Mouse (Mus musculus) hindbrain, postnatal 0 days (tissue): Measurements from ENCODE around the gene Cldn6. TPM values are rescaled to one million over a fixed set of nuclear protein-coding genes. Genes with fewer than 3 reads are reported as not detected.

Experiments
- ATAC-seq: fragments of 200-750 bp; cut with Nextera tagmentation; 2 replicates; pipeline ENCODE4 v1.8.0; 2017; ENCODE audit warnings: mild to moderate bottlenecking, moderate TSS enrichment, moderate library complexity
- DNase-seq: peaks from one replicate; pipeline ENCODE4 v3.0.0-alpha.2; 2015; ENCODE audit warnings: low spot score
- H3K27ac ChIP-seq: fragments of 300-500 bp; sonication (generic); 2 replicates; pipeline ENCODE4 v1.5.1; 2014; ENCODE audit warnings: mild to moderate bottlenecking
- H3K27me3 ChIP-seq: fragments of 300-500 bp; sonication (generic); 2 replicates; pipeline ENCODE4 v1.6.1; 2014; ENCODE audit warnings: low read length, mixed read lengths; ENCODE audit not compliant: insufficient read depth
- H3K36me3 ChIP-seq: fragments of 300-500 bp; sonication (generic); 2 replicates; pipeline ENCODE4 v1.6.1; 2014; ENCODE audit warnings: low read length, mixed read lengths; ENCODE audit not compliant: insufficient read depth
- H3K4me1 ChIP-seq: fragments of 300-500 bp; sonication (generic); 2 replicates; pipeline ENCODE4 v1.6.1; 2014; ENCODE audit warnings: antibody characterized with exemption, low read length, mixed read lengths; ENCODE audit not compliant: insufficient read depth
- H3K4me2 ChIP-seq: fragments of 300-500 bp; sonication (generic); 2 replicates; pipeline ENCODE4 v1.6.1; 2014; ENCODE audit warnings: low read depth, mild to moderate bottlenecking, low read length, moderate library complexity, mixed read lengths
- H3K4me3 ChIP-seq: fragments of 300-500 bp; sonication (generic); 2 replicates; pipeline ENCODE4 v1.5.1; 2014; ENCODE audit warnings: low read length
- H3K9ac ChIP-seq: fragments of 300-500 bp; sonication (generic); replicated peaks from 2 replicates; pipeline ENCODE4 v1.6.1; 2014; ENCODE audit warnings: mild to moderate bottlenecking, low read length, moderate library complexity, mixed read lengths
- H3K9me3 ChIP-seq: fragments of 300-500 bp; sonication (generic); 2 replicates; pipeline ENCODE4 v1.6.1; 2016; ENCODE audit warnings: low read length, mixed read lengths
- CTCF ChIP-seq: IDR thresholded peaks from 2 replicates; pipeline ENCODE4 v1.5.1; 2016; ENCODE audit warnings: antibody characterized with exemption, control low read depth, low read depth
- WGBS: fragments of 180-500 bp; shearing (Covaris S2); extraction: QIAGEN DNeasy Blood & Tissue Kit; methylation state at CpG from one replicate; pipeline ENCODE4 v1.1.7; 2014; 5-methylcytosine and 5-hydroxymethylcytosine counted together
- polyA plus RNA-seq: library from polyadenylated mRNA; unstranded; fragments of >200 nt; fragmentation: Nextera tagmentation; extraction: Ambion mirVana; gene quantifications from 2 replicates; pipeline ENCODE4 v1.2.1, GENCODE M21; 2015
- total RNA-seq: library from RNA; depleted of rRNA; stranded (reverse); fragments of >200 nt; gene quantifications from 2 replicates; pipeline ENCODE4 v1.2.3, GENCODE M21; 2014

Gene Cldn6
- total and polyA plus RNA-seq, 2 experiments from 2014 or later, result 0.34 to 1.0 TPM

GRCm38 (mm10) chr17:23664556-23665021 is 14.5 kb upstream of the Cldn6 start:
- TF ChIP-seq CTCF, result peak; percentile 85
- Histone ChIP-seq H3K9me3 (no peaks in the 10 kb centered on the region), H3K4me1 (0 out of 2 replicates have a peak, but pooled peaks cover 3% of the 10 kb centered on the region), H3K27me3 (peaks cover 24% of the 10 kb centered on the region), H3K36me3 (0 out of 2 replicates have a peak, but pooled peaks cover 13% of the 10 kb centered on the region), H3K9ac (no peak overlapping the region), H3K4me3 (no peak overlapping the region), H3K27ac (no peak overlapping the region), H3K4me2 (no peak overlapping the region)
- ATAC-seq (0 out of 2 replicates have a peak, but pooled peaks have one; percentile 6), DNase-seq (peak; percentile 73)
- 19% methylated on average over 5 of the region's 5 CpGs for WGBS

- WGBS, result 78% methylated on average over 14 of the region's 14 CpGs
- DNase-seq (no peak), ATAC-seq (no peak)
- H3K4me3 ChIP-seq, result no peak overlapping the region
- H3K4me1 ChIP-seq, result no peaks in the 10 kb centered on the region
- no peak overlapping the region for H3K4me2 ChIP-seq
- 0 out of 2 replicates have a peak, but pooled peaks cover 13% of the 10 kb centered on the region for H3K36me3 ChIP-seq
- no peak for TF ChIP-seq CTCF
- H3K27ac ChIP-seq, result no peak overlapping the region
- no peak overlapping the region for H3K9ac ChIP-seq
- no peaks in the 10 kb centered on the region for H3K9me3 ChIP-seq
- H3K27me3 ChIP-seq, result peaks cover 15% of the 10 kb centered on the region
Measured at GRCm38 (mm10) chr17:23665511-23665910, 13.5 kb upstream of the Cldn6 start.

DNA sequence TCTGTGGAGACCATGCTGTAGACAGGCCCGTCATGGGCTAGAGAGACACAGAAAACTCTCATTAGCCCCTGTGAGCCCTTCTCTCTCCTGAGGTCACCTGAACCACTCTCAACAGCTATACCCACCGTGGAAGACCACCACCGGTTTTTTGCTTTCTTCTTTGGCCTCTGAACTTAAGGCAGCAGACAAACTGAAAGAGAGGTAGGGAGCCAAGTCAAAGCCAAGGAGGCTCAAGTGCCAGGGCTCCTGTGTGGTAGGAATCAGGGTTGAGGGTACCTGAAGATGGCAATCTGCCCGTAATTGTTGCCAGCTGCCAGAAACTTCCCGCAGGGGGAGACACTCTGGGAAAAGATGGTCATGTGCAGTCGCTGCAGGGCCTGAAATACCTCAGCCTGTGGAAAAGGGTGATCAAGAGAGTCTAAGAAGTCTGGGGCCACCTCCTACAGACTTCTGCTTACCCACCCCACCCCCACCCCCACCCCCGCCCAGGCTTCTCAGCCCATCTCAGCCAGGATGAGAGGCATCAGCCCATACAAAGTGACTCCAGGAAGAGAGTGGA is 8.5 kb upstream of the Cldn6 start:
- no peaks in the 10 kb centered on the region for H3K27me3 ChIP-seq
- no peak overlapping the region for H3K4me2 ChIP-seq
- peaks cover 12% of the 10 kb centered on the region for H3K4me1 ChIP-seq
- H3K9me3 ChIP-seq, result no peaks in the 10 kb centered on the region
- no peak for TF ChIP-seq CTCF
- no peak overlapping the region for H3K4me3 ChIP-seq
- DNase-seq (no peak), ATAC-seq (no peak)
- H3K36me3 ChIP-seq, result 0 out of 2 replicates have a peak, but pooled peaks cover 13% of the 10 kb centered on the region
- WGBS, result 86% methylated on average over 7 of the region's 7 CpGs
- no peak overlapping the region for H3K27ac ChIP-seq
- H3K9ac ChIP-seq, result no peak overlapping the region

DNA sequence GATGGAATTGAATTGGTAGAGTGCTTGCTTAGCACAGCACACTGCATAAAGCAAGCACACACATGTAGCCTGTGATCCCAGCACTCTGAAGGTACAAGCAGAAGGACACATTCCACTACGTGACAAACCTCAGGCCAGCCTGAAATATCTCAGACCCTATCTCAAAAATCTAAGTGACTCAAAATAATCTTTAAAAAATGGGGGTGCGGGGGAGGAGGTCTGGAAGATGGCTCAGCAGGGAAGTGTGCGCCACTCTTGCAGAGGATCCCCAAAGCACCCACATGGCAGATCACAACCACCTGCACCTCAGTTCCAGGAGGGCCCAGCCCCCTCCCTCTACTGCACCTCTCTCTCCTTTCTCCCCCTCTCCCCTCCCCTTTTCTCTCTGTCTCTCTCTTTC is 7.5 kb upstream of the Cldn6 start:
- no peak for TF ChIP-seq CTCF
- DNase-seq (no peak), ATAC-seq (no peak)
- Histone ChIP-seq H3K4me3 (no peak overlapping the region), H3K9me3 (no peaks in the 10 kb centered on the region), H3K36me3 (0 out of 2 replicates have a peak, but pooled peaks cover 13% of the 10 kb centered on the region), H3K9ac (no peak overlapping the region), H3K4me1 (peaks cover 17% of the 10 kb centered on the region), H3K27ac (no peak overlapping the region), H3K27me3 (no peaks in the 10 kb centered on the region), H3K4me2 (no peak overlapping the region)
- WGBS, result 95% methylated on average over 3 of the region's 3 CpGs

GRCm38 (mm10) chr17:23672761-23673160 is 6.3 kb upstream of the Cldn6 start:
- TF ChIP-seq CTCF, result no peak
- 70% methylated on average over 3 of the region's 3 CpGs for WGBS
- Histone ChIP-seq H3K27me3 (no peaks in the 10 kb centered on the region; the same call in 1 of the 2 replicates), H3K4me2 (peak overlapping the region; percentile 75), H3K9ac (no peak overlapping the region; the same call in 1 of the 2 replicates), H3K36me3 (0 out of 2 replicates have a peak, but pooled peaks cover 7% of the 10 kb centered on the region), H3K4me1 (peaks cover 19% of the 10 kb centered on the region), H3K27ac (no peak overlapping the region), H3K9me3 (no peaks in the 10 kb centered on the region), H3K4me3 (peak overlapping the region; percentile 66)
- ATAC-seq (no peak), DNase-seq (no peak)

DNA sequence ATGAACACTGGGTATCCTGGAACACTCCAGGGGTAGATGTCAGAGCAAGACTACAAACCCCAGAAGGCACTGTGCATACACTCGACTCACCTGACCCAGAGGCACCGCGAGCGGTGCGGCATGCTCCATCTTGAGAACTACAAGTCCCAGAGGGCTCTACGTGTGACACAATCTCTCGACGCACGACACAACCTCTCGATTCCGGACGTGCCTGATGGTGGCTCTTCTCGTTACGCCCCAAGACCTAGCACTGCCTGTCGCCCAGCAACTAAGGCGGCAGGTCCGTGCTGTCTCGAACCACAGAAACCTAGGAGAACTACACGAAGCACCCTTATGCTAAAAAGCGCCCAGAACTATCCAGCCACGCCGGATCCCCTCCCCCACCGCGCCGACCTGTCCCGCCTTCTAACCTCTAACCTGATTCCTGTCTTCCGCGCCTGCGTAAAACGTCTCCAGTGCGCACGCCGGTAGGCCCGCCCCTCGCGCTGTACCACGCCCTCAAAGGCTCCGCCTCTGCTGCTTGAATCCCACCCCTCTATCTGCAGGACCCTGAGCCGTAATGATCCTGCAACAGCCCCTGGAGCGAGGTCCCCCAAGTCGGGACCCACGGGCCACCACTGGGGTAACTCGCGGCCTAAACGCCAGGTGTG is 5.5 kb upstream of the Cldn6 start, which contains the start of the genes Hcfc1r1 and Thoc6:
Gene Hcfc1r1, plus strand, starts transcription at position 173 of the 650 bp plus-strand sequence.
Gene Thoc6, minus strand, starts transcription at position 459 of the 650 bp plus-strand sequence.
- peak; percentile 95 for ATAC-seq
- Histone ChIP-seq H3K4me3 (peak within 1 kb of the TSS; percentile 66), H3K9ac (peak within 1 kb of the TSS; percentile 63), H3K27ac (peak within 1 kb of the TSS; percentile 82), H3K27me3 (peaks cover 3% of the 10 kb centered on the region; the same call in 1 of the 2 replicates), H3K36me3 (0 out of 2 replicates have a peak, but pooled peaks cover 4% of the 10 kb centered on the region), H3K4me1 (peaks cover 19% of the 10 kb centered on the region), H3K4me2 (peak within 1 kb of the TSS; percentile 75), H3K9me3 (no peaks in the 10 kb centered on the region)
- DNase-seq, result peak; percentile 98
- under 1% methylated on average over 45 of the region's 45 CpGs for WGBS
- peak; percentile 43; the same call in 1 of the 2 replicates for TF ChIP-seq CTCF
